Mouse (Mus musculus) embryonic fibroblast, embryonic 13.5 days (primary cell): ENCODE measurements around the gene Wdr74.

ENCODE experiments used
- CTCF ChIP-seq: IDR thresholded peaks from 2 replicates; pipeline ENCODE4 v1.5.1; 2011; ENCODE audit warnings: mild to moderate bottlenecking, control low read depth, low read length, moderate library complexity, borderline replicate concordance; ENCODE audit not compliant: insufficient read depth
- POLR2A ChIP-seq: IDR thresholded peaks from 2 replicates; pipeline ENCODE4 v1.6.1; 2011; ENCODE audit warnings: low read depth, mild to moderate bottlenecking, control low read depth, low read length, moderate library complexity

GRCm38 (mm10) chr19:8789171-8789570, 53.5 kb downstream of the Wdr74 start:
- TF ChIP-seq POLR2A (no peak), CTCF (no peak)
